Mouse (Mus musculus) MEL (cell line): ENCODE measurements around the gene 4921539E11Rik.

Source experiments
- CHD2 ChIP-seq: IDR thresholded peaks from 2 replicates; pipeline ENCODE4 v1.6.1; 2011; ENCODE audit warnings: low read length, improper control_type of control experiment
- CTCF ChIP-seq, 3 experiments: IDR thresholded peaks in 2 of 3; conservative IDR thresholded peaks in 1 of 3; 2 replicates each; pipeline ENCODE4 v1.5.1; 2011 to 2012; ENCODE audit warnings: low read length in 3 of 3, low read depth in 2 of 3, mild to moderate bottlenecking in 2 of 3, improper control_type of control experiment in 1 of 3, inconsistent platforms in 1 of 3, mixed read lengths in 1 of 3, moderate library complexity in 1 of 3; ENCODE audit not compliant: control insufficient read depth in 1 of 3, insufficient read depth in 1 of 3, poor library complexity in 1 of 3, severe bottlenecking in 1 of 3
- ETS1 ChIP-seq: IDR thresholded peaks from 2 replicates; pipeline ENCODE4 v1.6.1; 2012; ENCODE audit warnings: low read depth, mild to moderate bottlenecking, inconsistent platforms, low read length, improper control_type of control experiment, moderate library complexity
- GABPA ChIP-seq: IDR thresholded peaks from 2 replicates; pipeline ENCODE4 v1.6.1; 2012; ENCODE audit warnings: low read depth, mild to moderate bottlenecking, inconsistent platforms, low read length, improper control_type of control experiment, moderate library complexity
- HCFC1 ChIP-seq: IDR thresholded peaks from 2 replicates; pipeline ENCODE4 v1.6.1; 2012; ENCODE audit warnings: low read depth, mild to moderate bottlenecking, inconsistent platforms, low read length, improper control_type of control experiment, moderate library complexity
- JUND ChIP-seq: IDR thresholded peaks from 2 replicates; pipeline ENCODE4 v1.6.1; 2011; ENCODE audit warnings: low read depth, mild to moderate bottlenecking, improper control_type of control experiment, low read length
- MAFK ChIP-seq: IDR thresholded peaks from 2 replicates; pipeline ENCODE4 v1.6.1; 2011; ENCODE audit warnings: low read depth, mild to moderate bottlenecking, low read length, improper control_type of control experiment, borderline replicate concordance
- MXI1 ChIP-seq: IDR thresholded peaks from 2 replicates; pipeline ENCODE4 v1.6.1; 2011; ENCODE audit warnings: mild to moderate bottlenecking, low read depth, low read length, improper control_type of control experiment
- NELFE ChIP-seq: IDR thresholded peaks from 2 replicates; pipeline ENCODE4 v1.6.1; 2011; ENCODE audit warnings: low read depth, low read length, improper control_type of control experiment
- POLR2A ChIP-seq, 2 experiments: IDR thresholded peaks; 2 replicates each; pipeline ENCODE4 v1.6.1; 2011 to 2012; ENCODE audit warnings: low read length in 2 of 2, mild to moderate bottlenecking in 2 of 2, control low read depth in 1 of 2, improper control_type of control experiment in 1 of 2, low read depth in 1 of 2, moderate library complexity in 1 of 2; ENCODE audit not compliant: control insufficient read depth in 1 of 2, insufficient read depth in 1 of 2, poor library complexity in 1 of 2
- TAL1 ChIP-seq: IDR thresholded peaks from 2 replicates; pipeline ENCODE4 v1.6.1; 2012; ENCODE audit warnings: mild to moderate bottlenecking, inconsistent platforms, low read length, moderate library complexity, mixed read lengths
- TCF12 ChIP-seq: IDR thresholded peaks from 2 replicates; pipeline ENCODE4 v1.6.1; 2014; ENCODE audit warnings: low read depth, mild to moderate bottlenecking, inconsistent platforms, low read length, improper control_type of control experiment, moderate library complexity
- USF1 ChIP-seq: IDR thresholded peaks from 2 replicates; pipeline ENCODE4 v1.6.1; 2014; ENCODE audit warnings: low read depth, mild to moderate bottlenecking, inconsistent platforms, low read length, improper control_type of control experiment, moderate library complexity

DNA sequence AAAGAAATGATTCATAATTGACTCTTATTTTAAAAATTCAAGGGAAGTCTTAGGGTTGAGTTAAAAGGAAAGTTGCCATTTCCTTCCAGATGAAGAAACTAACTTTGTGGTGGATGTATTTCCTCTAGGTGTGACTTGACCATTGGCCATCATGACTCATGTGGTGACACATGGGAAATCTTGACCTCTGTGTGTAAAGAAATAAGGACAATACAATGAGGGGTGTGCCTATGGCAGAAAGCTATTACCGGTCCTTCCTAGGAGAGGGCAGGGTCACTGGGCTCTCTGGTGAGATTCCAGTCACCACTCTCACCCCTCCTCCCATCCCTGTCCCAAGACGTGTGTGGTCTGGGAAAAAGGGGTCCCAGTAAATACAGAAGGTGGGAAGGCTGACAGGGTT is 25.5 kb downstream of the 4921539E11Rik start:
- TF ChIP-seq TCF12, result no peak
- no peak for TF ChIP-seq GABPA
- no peak for TF ChIP-seq USF1
- no peak for TF ChIP-seq POLR2A (IDR thresholded peaks at IDR 0.05; ENCODE audit: control insufficient read depth in 1 of 2, insufficient read depth in 1 of 2, low read depth in 1 of 2, low read length in 2 of 2, poor library complexity in 1 of 2)
- no peak for TF ChIP-seq MAFK
- TF ChIP-seq CTCF (IDR thresholded peaks at IDR 0.05 in 2 of 3, conservative IDR thresholded peaks at IDR 0.05 in 1 of 3; ENCODE audit: control insufficient read depth in 1 of 3, insufficient read depth in 1 of 3, low read depth in 2 of 3, low read length in 3 of 3, poor library complexity in 1 of 3, severe bottlenecking in 1 of 3), result no peak
- TF ChIP-seq TAL1, result no peak
- no peak for TF ChIP-seq CHD2
- TF ChIP-seq ETS1, result no peak
- no peak for TF ChIP-seq JUND
- no peak for TF ChIP-seq MXI1
- no peak for TF ChIP-seq HCFC1
- TF ChIP-seq NELFE, result no peak
